Mouse (Mus musculus): ENCODE results near the gene Xpo4. TPM values are rescaled to one million over a fixed set of nuclear protein-coding genes. Genes with fewer than 3 reads are reported as not detected.
A peak's percentile ranks its signal among the peaks of the same experiment; 100 is the strongest.

Xpo4 gene
- polyA plus RNA-seq, 1 experiment from 2014 or later = 19.8 TPM

DNA sequence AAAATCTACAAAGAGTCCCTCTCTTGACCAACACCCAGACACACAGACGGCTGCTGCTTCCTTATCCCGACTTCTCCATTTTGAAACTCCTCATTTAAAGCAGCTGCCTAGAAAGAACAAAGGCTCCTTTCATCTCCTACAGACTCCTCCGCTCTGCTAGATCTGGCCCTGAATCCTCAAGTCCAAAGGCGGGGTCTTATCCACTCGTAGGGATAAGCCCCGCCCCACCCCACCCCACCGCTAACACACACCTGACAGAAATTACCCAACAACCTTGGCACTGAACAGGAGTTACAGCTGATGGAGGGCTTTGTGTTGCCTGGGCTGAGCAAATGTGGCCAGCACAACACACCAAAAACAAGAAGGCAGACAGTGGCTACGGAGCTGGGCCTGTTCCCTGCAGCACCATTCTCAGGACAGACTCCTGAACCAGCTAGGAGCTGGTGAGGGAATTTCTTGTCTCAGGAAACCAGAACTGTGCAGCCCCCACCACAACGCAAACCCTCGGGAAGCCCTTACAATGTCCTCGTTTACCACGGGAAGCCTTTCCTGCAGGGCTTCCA lies 36.8 kb upstream of the Xpo4 start:
- H3K36me3 ChIP-seq (ENCODE audit: control insufficient read depth, insufficient read depth, low read length) = peaks cover 39% of the 10 kb centered on the region
- WGBS = 52% methylated on average over 12 of the region's 12 CpGs
- H3K9me3 ChIP-seq (ENCODE audit: control insufficient read depth, low read length) = no peaks in the 10 kb centered on the region
- peak; percentile 85 for ATAC-seq (ENCODE audit: low read depth)
- no peak overlapping the region for H3K4me3 ChIP-seq (ENCODE audit: low read length)
- peak overlapping the region; percentile 52 for H3K27ac ChIP-seq (ENCODE audit: low read length)
- no peaks in the 10 kb centered on the region for H3K27me3 ChIP-seq (ENCODE audit: control insufficient read depth, insufficient read depth, low read depth, low read length)
- H3K4me1 ChIP-seq (replicated peaks; ENCODE audit: control insufficient read depth, insufficient read depth, low read length) = peaks cover 3% of the 10 kb centered on the region
- no peak overlapping the region for H3K4me2 ChIP-seq (ENCODE audit: low read depth, low read length)
- no peak overlapping the region for H3K9ac ChIP-seq (ENCODE audit: low read length)

DNA sequence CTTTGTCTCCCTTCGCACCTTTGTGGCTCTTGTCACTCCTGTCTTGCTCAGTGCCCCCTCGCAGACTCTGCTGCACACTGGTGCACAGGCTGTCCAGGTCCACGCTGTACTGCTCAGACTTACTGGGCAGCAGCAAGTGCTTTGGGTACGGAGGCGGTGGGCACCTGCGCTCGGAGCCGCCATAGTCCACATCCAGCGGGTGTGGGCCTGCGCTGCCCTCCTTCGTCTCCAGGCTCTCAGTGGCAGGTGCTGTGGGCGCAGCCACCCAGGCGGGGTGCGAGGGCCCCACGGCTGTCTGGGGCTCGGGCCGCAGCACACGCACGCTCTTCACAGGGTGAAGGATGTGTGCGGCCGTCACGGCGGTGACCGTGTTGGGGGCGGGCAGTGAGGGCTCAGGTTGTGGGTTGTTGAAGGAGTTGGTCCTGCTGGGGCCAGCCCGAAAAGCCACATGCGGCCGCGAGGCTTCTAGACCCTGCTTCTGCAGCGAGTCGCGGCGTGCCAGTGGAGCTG lies 34.3 kb upstream of the Xpo4 start:
- Histone ChIP-seq H3K9me3 (ENCODE audit: control insufficient read depth, low read length) (no peaks in the 10 kb centered on the region), H3K4me3 (ENCODE audit: low read length) (no peak overlapping the region), H3K27ac (ENCODE audit: low read length) (no peak overlapping the region), H3K27me3 (ENCODE audit: control insufficient read depth, insufficient read depth, low read depth, low read length) (no peaks in the 10 kb centered on the region), H3K4me1 (replicated peaks; ENCODE audit: control insufficient read depth, insufficient read depth, low read length) (peaks cover 3% of the 10 kb centered on the region; the same call in 1 of the 2 replicates), H3K9ac (ENCODE audit: low read length) (no peak overlapping the region), H3K36me3 (ENCODE audit: control insufficient read depth, insufficient read depth, low read length) (peaks cover 59% of the 10 kb centered on the region), H3K4me2 (ENCODE audit: low read depth, low read length) (no peak overlapping the region)
- 95% methylated on average over 33 of the region's 33 CpGs for WGBS
- ATAC-seq (ENCODE audit: low read depth) = no peak

DNA sequence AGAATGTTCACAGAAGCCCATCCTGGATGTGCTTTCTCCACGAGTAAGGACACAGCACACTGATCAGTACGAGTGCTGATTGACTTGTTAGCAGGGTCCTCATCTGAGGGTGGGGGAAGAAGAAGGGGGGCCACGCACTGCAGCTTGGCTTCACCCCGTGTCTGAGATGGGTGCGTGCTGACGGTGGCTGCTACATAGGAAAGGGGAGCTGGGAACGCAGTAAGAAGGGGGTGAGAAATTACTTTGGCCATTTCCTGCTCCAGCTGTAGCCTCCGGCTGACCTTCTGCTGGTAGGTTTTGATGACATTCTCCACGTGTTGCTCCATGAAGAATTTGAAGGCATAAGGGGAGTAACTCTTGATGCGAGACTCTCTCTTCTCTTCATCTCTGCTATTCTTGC lies 33.8 kb upstream of the Xpo4 start:
- peaks cover 63% of the 10 kb centered on the region for H3K36me3 ChIP-seq (ENCODE audit: control insufficient read depth, insufficient read depth, low read length)
- H3K4me2 ChIP-seq (ENCODE audit: low read depth, low read length) = no peak overlapping the region
- H3K4me3 ChIP-seq (ENCODE audit: low read length) = no peak overlapping the region
- H3K27me3 ChIP-seq (ENCODE audit: control insufficient read depth, insufficient read depth, low read depth, low read length) = no peaks in the 10 kb centered on the region
- H3K4me1 ChIP-seq (replicated peaks; ENCODE audit: control insufficient read depth, insufficient read depth, low read length) = peaks cover 3% of the 10 kb centered on the region; the same call in 1 of the 2 replicates
- no peak for ATAC-seq (ENCODE audit: low read depth)
- H3K9me3 ChIP-seq (ENCODE audit: control insufficient read depth, low read length) = no peaks in the 10 kb centered on the region
- H3K27ac ChIP-seq (ENCODE audit: low read length) = no peak overlapping the region
- H3K9ac ChIP-seq (ENCODE audit: low read length) = no peak overlapping the region
- 77% methylated on average over 10 of the region's 10 CpGs for WGBS

DNA sequence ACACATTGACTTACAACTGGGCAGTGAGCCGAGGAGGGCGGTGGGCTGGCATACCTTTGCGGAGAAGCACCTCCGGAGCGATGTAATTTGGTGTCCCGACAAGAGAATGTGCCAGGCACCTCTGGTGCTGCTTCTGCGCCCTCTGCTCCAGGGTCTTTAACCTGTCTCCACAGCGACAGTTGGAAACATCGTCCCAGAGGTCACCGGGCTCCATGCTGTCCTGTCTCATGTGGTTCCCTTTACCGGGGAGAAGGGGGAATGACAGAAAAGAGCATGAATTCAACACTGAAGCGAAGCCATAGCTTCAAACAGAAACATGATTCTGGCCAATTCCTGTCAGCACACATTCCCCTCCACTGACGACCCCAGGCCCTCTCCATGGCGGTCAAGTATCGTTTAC lies 30.8 kb upstream of the Xpo4 start:
- 86% methylated on average over 15 of the region's 15 CpGs for WGBS
- H3K4me2 ChIP-seq (ENCODE audit: low read depth, low read length) = no peak overlapping the region
- no peaks in the 10 kb centered on the region for H3K4me1 ChIP-seq (replicated peaks; ENCODE audit: control insufficient read depth, insufficient read depth, low read length)
- no peaks in the 10 kb centered on the region for H3K9me3 ChIP-seq (ENCODE audit: control insufficient read depth, low read length)
- no peak overlapping the region for H3K27ac ChIP-seq (ENCODE audit: low read length)
- no peak overlapping the region for H3K4me3 ChIP-seq (ENCODE audit: low read length)
- H3K27me3 ChIP-seq (ENCODE audit: control insufficient read depth, insufficient read depth, low read depth, low read length) = no peaks in the 10 kb centered on the region
- no peak for ATAC-seq (ENCODE audit: low read depth)
- peaks cover 67% of the 10 kb centered on the region for H3K36me3 ChIP-seq (ENCODE audit: control insufficient read depth, insufficient read depth, low read length)
- no peak overlapping the region for H3K9ac ChIP-seq (ENCODE audit: low read length)

DNA sequence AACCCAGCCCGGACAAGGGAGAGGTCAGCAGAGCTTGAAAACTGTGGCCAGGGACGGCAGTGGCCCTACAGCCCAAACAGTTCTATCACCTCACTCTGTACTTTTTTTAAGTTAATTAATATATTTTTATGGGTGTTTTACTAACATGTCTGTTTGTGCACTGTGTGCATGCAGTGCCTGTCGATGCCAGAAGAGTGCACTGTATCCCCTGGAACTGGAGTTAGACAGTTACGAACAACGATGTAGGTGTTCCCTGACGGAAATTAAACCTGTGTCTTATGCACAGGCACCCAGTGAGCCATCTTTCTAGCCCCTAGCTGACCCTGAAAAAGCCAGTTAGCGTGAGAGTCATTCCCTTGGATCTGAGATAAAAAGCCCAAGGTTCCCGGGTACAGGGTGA lies 30.3 kb upstream of the Xpo4 start:
- no peaks in the 10 kb centered on the region for H3K4me1 ChIP-seq (replicated peaks; ENCODE audit: control insufficient read depth, insufficient read depth, low read length)
- H3K9me3 ChIP-seq (ENCODE audit: control insufficient read depth, low read length) = no peaks in the 10 kb centered on the region
- H3K27me3 ChIP-seq (ENCODE audit: control insufficient read depth, insufficient read depth, low read depth, low read length) = no peaks in the 10 kb centered on the region
- H3K27ac ChIP-seq (ENCODE audit: low read length) = no peak overlapping the region
- no peak overlapping the region for H3K4me3 ChIP-seq (ENCODE audit: low read length)
- no peak for ATAC-seq (ENCODE audit: low read depth)
- peaks cover 70% of the 10 kb centered on the region for H3K36me3 ChIP-seq (ENCODE audit: control insufficient read depth, insufficient read depth, low read length)
- H3K4me2 ChIP-seq (ENCODE audit: low read depth, low read length) = no peak overlapping the region
- no peak overlapping the region for H3K9ac ChIP-seq (ENCODE audit: low read length)
- WGBS = 89% methylated on average over 8 of the region's 8 CpGs

DNA sequence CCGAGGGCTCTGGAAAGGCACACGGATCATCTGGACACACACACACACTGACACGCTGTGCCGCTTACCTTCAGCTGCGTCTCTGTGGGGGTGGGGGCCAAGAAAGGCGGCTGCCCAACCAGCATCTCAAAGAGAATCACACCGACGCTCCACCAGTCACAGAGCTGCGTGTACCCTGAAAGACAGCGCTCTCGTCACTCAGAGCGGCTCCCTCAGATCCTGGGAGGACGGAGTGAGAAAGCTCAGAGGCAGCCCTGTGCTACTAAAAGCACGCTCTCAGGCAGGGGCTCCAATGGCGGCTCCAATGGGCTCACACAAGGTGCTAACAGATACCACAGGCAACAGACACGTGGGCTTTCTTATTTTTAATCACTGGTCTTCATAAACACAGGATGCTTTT lies 29.0 kb upstream of the Xpo4 start:
- 81% methylated on average over 16 of the region's 16 CpGs for WGBS
- no peak overlapping the region for H3K4me2 ChIP-seq (ENCODE audit: low read depth, low read length)
- ATAC-seq (ENCODE audit: low read depth) = no peak
- no peaks in the 10 kb centered on the region for H3K4me1 ChIP-seq (replicated peaks; ENCODE audit: control insufficient read depth, insufficient read depth, low read length)
- H3K9me3 ChIP-seq (ENCODE audit: control insufficient read depth, low read length) = no peaks in the 10 kb centered on the region
- peaks cover 61% of the 10 kb centered on the region for H3K36me3 ChIP-seq (ENCODE audit: control insufficient read depth, insufficient read depth, low read length)
- H3K27me3 ChIP-seq (ENCODE audit: control insufficient read depth, insufficient read depth, low read depth, low read length) = no peaks in the 10 kb centered on the region
- no peak overlapping the region for H3K27ac ChIP-seq (ENCODE audit: low read length)
- no peak overlapping the region for H3K4me3 ChIP-seq (ENCODE audit: low read length)
- H3K9ac ChIP-seq (ENCODE audit: low read length) = no peak overlapping the region

DNA sequence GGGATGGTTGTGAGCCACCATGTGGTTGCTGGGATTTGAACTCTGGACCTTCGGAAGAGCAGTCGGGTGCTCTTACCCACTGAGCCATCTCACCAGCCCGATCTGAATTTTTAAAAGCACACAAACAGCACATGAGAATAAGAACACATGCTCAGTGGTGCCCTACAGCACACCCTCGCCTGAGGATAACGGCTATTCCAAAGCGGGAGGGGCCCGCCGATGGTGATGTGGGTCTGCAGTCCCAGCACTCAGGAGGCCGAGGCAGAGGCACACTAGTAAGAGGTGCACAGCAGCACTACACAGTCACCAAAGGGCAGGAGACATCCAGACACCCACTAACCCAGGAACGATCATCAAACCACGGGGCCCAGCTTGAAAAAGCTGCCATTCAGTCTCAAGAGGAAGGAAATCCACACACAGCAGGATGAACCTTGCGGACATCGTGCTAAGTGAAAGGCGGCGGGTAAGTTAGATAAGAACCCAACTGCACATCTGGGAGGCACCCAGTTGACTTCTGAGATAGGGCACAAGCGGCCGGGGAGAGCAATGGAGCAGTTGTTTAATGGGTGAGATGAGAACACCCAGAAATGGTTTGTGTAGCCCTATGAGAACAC lies 27.4 kb upstream of the Xpo4 start:
- H3K4me2 ChIP-seq (ENCODE audit: low read depth, low read length) = no peak overlapping the region
- H3K27me3 ChIP-seq (ENCODE audit: control insufficient read depth, insufficient read depth, low read depth, low read length) = no peaks in the 10 kb centered on the region
- H3K4me3 ChIP-seq (ENCODE audit: low read length) = no peak overlapping the region
- ATAC-seq (ENCODE audit: low read depth) = no peak
- H3K27ac ChIP-seq (ENCODE audit: low read length) = no peak overlapping the region
- WGBS = 88% methylated on average over 17 of the region's 17 CpGs
- H3K36me3 ChIP-seq (ENCODE audit: control insufficient read depth, insufficient read depth, low read length) = peaks cover 56% of the 10 kb centered on the region
- H3K9me3 ChIP-seq (ENCODE audit: control insufficient read depth, low read length) = no peaks in the 10 kb centered on the region
- H3K9ac ChIP-seq (ENCODE audit: low read length) = no peak overlapping the region
- no peaks in the 10 kb centered on the region for H3K4me1 ChIP-seq (replicated peaks; ENCODE audit: control insufficient read depth, insufficient read depth, low read length)

DNA sequence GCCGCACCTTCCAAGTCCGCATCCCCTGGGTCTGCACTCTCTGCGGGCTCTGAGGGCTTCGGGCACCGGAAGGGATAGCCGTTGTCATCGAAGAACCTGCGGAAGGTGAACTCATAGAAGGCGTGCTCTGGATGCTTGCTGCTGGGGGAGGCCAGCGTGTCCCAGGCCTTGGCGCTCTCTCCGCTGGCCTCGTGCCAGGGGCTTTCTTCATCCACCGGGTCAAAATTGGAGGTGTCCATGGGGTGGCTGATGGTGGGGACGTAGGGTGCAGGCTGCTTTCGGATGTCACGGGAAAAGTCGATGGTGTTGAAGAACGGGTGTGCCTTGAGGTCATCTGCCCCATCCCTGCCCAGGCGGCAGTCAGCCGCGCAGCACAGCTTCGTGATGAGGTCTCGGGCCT lies 26.1 kb upstream of the Xpo4 start:
- Histone ChIP-seq H3K9me3 (ENCODE audit: control insufficient read depth, low read length) (no peaks in the 10 kb centered on the region), H3K4me1 (replicated peaks; ENCODE audit: control insufficient read depth, insufficient read depth, low read length) (no peaks in the 10 kb centered on the region; the same call in 1 of the 2 replicates), H3K9ac (ENCODE audit: low read length) (no peak overlapping the region), H3K27me3 (ENCODE audit: control insufficient read depth, insufficient read depth, low read depth, low read length) (no peaks in the 10 kb centered on the region), H3K4me2 (ENCODE audit: low read depth, low read length) (no peak overlapping the region), H3K4me3 (ENCODE audit: low read length) (no peak overlapping the region), H3K36me3 (ENCODE audit: control insufficient read depth, insufficient read depth, low read length) (peaks cover 45% of the 10 kb centered on the region), H3K27ac (ENCODE audit: low read length) (no peak overlapping the region)
- ATAC-seq (ENCODE audit: low read depth) = no peak
- WGBS = 92% methylated on average over 24 of the region's 24 CpGs

DNA sequence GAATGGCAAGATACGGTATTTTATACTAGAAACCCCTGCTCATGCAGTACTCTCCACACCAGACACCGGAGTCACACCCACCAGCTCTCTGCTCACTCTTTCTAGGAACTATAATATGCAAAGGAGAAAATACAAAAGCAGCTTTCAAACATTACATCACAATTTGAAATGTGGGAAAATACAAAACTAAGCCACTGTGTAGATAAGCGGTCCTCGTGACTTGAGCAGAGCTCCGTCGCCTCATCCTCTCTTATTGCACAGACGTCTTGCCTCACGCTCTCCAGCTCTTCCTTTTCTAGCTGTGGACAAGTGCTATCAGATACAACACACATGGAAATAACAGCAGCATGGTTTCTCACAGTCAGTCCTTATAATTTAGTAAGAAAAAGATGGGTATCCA lies 25.5 kb upstream of the Xpo4 start:
- ATAC-seq (ENCODE audit: low read depth) = no peak
- no peak overlapping the region for H3K27ac ChIP-seq (ENCODE audit: low read length)
- 83% methylated on average over 8 of the region's 8 CpGs for WGBS
- peaks cover 41% of the 10 kb centered on the region for H3K36me3 ChIP-seq (ENCODE audit: control insufficient read depth, insufficient read depth, low read length)
- H3K27me3 ChIP-seq (ENCODE audit: control insufficient read depth, insufficient read depth, low read depth, low read length) = no peaks in the 10 kb centered on the region
- no peak overlapping the region for H3K4me2 ChIP-seq (ENCODE audit: low read depth, low read length)
- H3K4me1 ChIP-seq (replicated peaks; ENCODE audit: control insufficient read depth, insufficient read depth, low read length) = no peaks in the 10 kb centered on the region; the same call in 1 of the 2 replicates
- H3K9me3 ChIP-seq (ENCODE audit: control insufficient read depth, low read length) = no peaks in the 10 kb centered on the region
- no peak overlapping the region for H3K9ac ChIP-seq (ENCODE audit: low read length)
- no peak overlapping the region for H3K4me3 ChIP-seq (ENCODE audit: low read length)
